Mouse (Mus musculus) limb, embryonic 11.5 days (tissue): Measurements from ENCODE around the gene Prdm2. TPM values are rescaled to one million over a fixed set of nuclear protein-coding genes. Genes with fewer than 3 reads are reported as not detected.
A peak's percentile ranks its signal among the peaks of the same experiment; 100 is the strongest.

Experiments
- ATAC-seq: fragments of 200-750 bp; cut with Nextera tagmentation; 2 replicates; pipeline ENCODE4 v1.8.0; 2017; ENCODE audit warnings: low read depth; ENCODE audit not compliant: insufficient number of reproducible peaks, low FRiP score, low TSS enrichment
- DNase-seq: peaks from one replicate; pipeline ENCODE4 v3.0.0-alpha.2; 2015; ENCODE audit warnings: low spot score
- H3K27ac ChIP-seq: fragments of 300-500 bp; sonication (generic); replicated peaks from 2 replicates; pipeline ENCODE4 v1.5.1; 2014; ENCODE audit warnings: low read depth, mild to moderate bottlenecking, low read length
- H3K27me3 ChIP-seq: fragments of 300-500 bp; sonication (generic); 2 replicates; pipeline ENCODE4 v1.6.1; 2014; ENCODE audit warnings: mild to moderate bottlenecking, low read length, mixed read lengths; ENCODE audit not compliant: control insufficient read depth, insufficient read depth
- H3K36me3 ChIP-seq: fragments of 300-500 bp; sonication (generic); 2 replicates; pipeline ENCODE4 v1.6.1; 2014; ENCODE audit warnings: mild to moderate bottlenecking, low read length, moderate library complexity, mixed read lengths; ENCODE audit not compliant: control insufficient read depth, insufficient read depth
- H3K4me1 ChIP-seq: fragments of 300-500 bp; sonication (generic); 2 replicates; pipeline ENCODE4 v1.6.1; 2014; ENCODE audit warnings: low read length, mixed read lengths; ENCODE audit not compliant: control insufficient read depth, insufficient read depth
- H3K4me2 ChIP-seq: fragments of 300-500 bp; sonication (generic); 2 replicates; pipeline ENCODE4 v1.6.1; 2014; ENCODE audit warnings: low read depth, mild to moderate bottlenecking, moderate library complexity; ENCODE audit not compliant: severe bottlenecking
- H3K4me3 ChIP-seq: fragments of 300-500 bp; sonication (generic); 2 replicates; pipeline ENCODE4 v1.5.1; 2014; ENCODE audit warnings: low read depth, low read length
- H3K9ac ChIP-seq: fragments of 300-500 bp; sonication (generic); 2 replicates; pipeline ENCODE4 v1.6.1; 2014; ENCODE audit warnings: mild to moderate bottlenecking, low read length
- H3K9me3 ChIP-seq: fragments of 300-500 bp; sonication (generic); 2 replicates; pipeline ENCODE4 v1.6.1; 2016; ENCODE audit warnings: low read length; ENCODE audit not compliant: control insufficient read depth
- WGBS: fragments of 180-500 bp; shearing (Covaris S2); extraction: QIAGEN DNeasy Blood & Tissue Kit; methylation state at CpG from one replicate; pipeline ENCODE4 v1.1.7; 2014; 5-methylcytosine and 5-hydroxymethylcytosine counted together
- microRNA-seq: library from miRNA; unstranded; fragments of <30 nt; microRNA quantifications from one replicate; pipeline ENCODE4, GENCODE M21; 2016
- polyA plus RNA-seq: library from polyadenylated mRNA; unstranded; fragments of >200 nt; fragmentation: Nextera tagmentation; extraction: Ambion mirVana; gene quantifications from 2 replicates; pipeline ENCODE4 v1.2.1, GENCODE M21; 2014

The Prdm2 gene
- polyA plus RNA-seq, 1 experiment from 2014 or later = 15.8 TPM

GRCm38 (mm10) chr4:143071791-143072190 lies 141.0 kb downstream of the Prdm2 start:
- Histone ChIP-seq H3K27me3 (no peaks in the 10 kb centered on the region), H3K9me3 (no peaks in the 10 kb centered on the region), H3K27ac (no peak overlapping the region), H3K4me3 (no peak overlapping the region), H3K36me3 (no peaks in the 10 kb centered on the region), H3K9ac (no peak overlapping the region), H3K4me1 (no peaks in the 10 kb centered on the region), H3K4me2 (no peak overlapping the region)
- no peak for DNase-seq
- 61% methylated on average over 8 of the region's 8 CpGs for WGBS
- no peak for ATAC-seq

- DNase-seq = no peak
- Histone ChIP-seq H3K9ac (no peak overlapping the region), H3K4me3 (no peak overlapping the region), H3K4me1 (no peaks in the 10 kb centered on the region), H3K9me3 (no peaks in the 10 kb centered on the region), H3K36me3 (no peaks in the 10 kb centered on the region), H3K27ac (no peak overlapping the region), H3K27me3 (no peaks in the 10 kb centered on the region), H3K4me2 (no peak overlapping the region)
- ATAC-seq = no peak
- 87% methylated on average over 9 of the region's 9 CpGs for WGBS
These were observed 145.8 kb downstream of the Prdm2 start for GRCm38 (mm10) chr4:143067006-143067405.

GRCm38 (mm10) chr4:143058765-143059344 lies 153.9 kb downstream of the Prdm2 start:
- Histone ChIP-seq H3K27me3 (no peaks in the 10 kb centered on the region), H3K4me2 (no peak overlapping the region), H3K36me3 (no peaks in the 10 kb centered on the region), H3K4me3 (no peak overlapping the region), H3K9me3 (no peaks in the 10 kb centered on the region), H3K4me1 (no peaks in the 10 kb centered on the region), H3K27ac (no peak overlapping the region), H3K9ac (no peak overlapping the region)
- ATAC-seq (no peak), DNase-seq (no peak)
- WGBS = 92% methylated on average over 12 of the region's 12 CpGs

Small RNA genes lying within 50 kb of the gene (microRNA-seq; reads per million reads assigned to microRNA genes)
- 4.0 reads per million, percentile 6 among the genes with 10 or more reads in this experiment for gene Mir7021

Other genes with a start within 250 kb of the Prdm2 start
- gene Pdpn, start 86.6 kb upstream of the Prdm2 start, polyA plus RNA-seq = 29.6 and 32.0 TPM in 2 replicates
- 0.11 and 0.41 TPM in 2 replicates for gene Lrrc38, start 136.8 kb upstream of the Prdm2 start, polyA plus RNA-seq
- gene Pramel1, start 181.4 kb upstream of the Prdm2 start, polyA plus RNA-seq = not detected in 2 replicates
- 16.8 and 19.7 TPM in 2 replicates for gene Pramef8, start 199.4 kb upstream of the Prdm2 start, polyA plus RNA-seq
- not detected in 2 replicates for gene Oog4, start 237.3 kb upstream of the Prdm2 start, polyA plus RNA-seq